Mouse (Mus musculus) layer of hippocampus, postnatal 25 days (tissue): ENCODE data around the gene Ect2l. TPM values are rescaled to one million over a fixed set of nuclear protein-coding genes. Genes with fewer than 3 reads are reported as not detected.

Source experiments
- DNase-seq, 2 experiments: peaks; one replicate each; pipeline ENCODE4 v3.0.0; 2022; ENCODE audit warnings: mixed read lengths in 2 of 2, low spot score in 1 of 2; ENCODE audit errors: extremely low spot score in 1 of 2
- total RNA-seq, 2 experiments: library from RNA; stranded (reverse); gene quantifications; 2 replicates each; pipeline ENCODE4 v1.2.3; 2021

Gene Ect2l
- total RNA-seq, 2 experiments from 2014 or later: 0.25 to 0.28 TPM

DNA sequence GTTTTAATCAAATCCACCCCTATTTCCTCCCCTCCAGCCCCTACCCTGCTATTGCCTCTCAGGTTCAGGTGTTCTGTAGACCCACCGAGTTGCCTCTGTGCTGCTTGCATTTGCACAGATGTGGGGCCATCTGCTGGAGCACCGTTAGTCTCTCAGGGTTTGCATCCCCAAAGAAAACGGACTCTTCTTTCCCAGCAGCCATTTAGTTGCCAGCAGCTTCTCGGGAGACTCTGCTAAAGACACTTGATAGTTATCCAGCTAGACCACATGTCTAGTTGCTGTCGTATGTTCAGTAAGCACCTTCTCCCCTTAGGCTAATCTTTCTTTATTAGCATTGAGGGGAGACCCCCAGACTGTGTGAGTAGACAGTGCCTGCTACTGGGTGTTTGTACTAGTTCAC, 108.5 kb downstream of the Ect2l start:
- no peak for DNase-seq

DNA sequence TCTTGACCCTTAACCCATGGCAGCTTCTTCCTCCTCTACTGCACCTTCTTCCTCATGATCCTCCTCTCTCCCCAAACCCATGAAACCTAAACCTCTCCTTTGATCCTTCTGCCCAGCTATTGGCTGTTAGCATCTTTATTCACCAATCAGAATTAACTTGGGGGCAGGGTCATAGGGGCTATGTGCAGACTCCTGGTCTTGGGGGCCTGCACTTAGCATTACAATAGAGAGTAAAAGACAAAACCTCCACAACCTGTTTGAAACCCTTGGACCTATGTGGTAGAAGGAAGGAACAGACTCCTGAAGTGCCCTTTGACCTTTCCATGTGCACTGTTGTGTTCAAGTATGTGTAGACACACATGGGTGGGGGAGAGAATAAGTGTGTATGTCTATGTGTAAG, 120.0 kb downstream of the Ect2l start:
- DNase-seq: no peak

DNA sequence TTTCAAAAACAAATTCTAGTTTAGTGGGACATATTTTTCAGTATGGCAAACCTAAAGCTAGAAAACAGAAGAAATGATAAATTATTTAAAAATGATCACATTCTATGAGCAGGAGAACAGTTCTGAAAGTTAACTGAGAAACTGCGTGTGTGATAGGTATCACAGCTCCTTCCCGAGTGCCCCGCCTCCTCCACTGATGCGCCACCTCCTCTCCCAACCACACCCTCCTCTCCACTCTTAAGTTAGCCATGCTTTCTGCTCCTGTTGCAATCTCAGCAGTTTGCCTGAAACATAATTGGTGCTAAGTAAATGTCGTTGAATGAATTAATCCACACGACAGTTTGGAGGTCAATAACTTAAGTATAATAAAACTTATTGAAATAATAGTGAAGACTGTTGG, 127.9 kb downstream of the Ect2l start:
- no peak for DNase-seq

DNA sequence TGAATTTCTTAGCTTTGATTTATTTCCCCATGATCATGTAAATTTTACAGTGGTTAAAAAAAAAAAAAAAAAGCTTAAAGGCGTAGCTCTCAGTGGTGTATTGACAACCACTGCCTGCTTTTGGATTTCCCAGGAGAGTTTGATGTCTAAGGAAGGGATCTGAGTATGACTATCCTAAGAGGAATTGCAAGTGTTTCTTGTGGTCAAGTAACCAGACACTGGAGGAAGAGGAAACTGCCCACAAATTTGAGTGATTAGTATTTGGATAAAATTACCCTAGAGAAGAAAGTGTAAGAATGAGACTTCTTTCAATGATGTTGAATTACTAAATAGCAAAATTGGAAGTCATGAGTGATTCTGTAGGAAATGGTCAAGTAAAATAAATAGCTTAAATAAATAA, 129.2 kb downstream of the Ect2l start:
- DNase-seq: no peak

Other genes with a start within 250 kb of the Ect2l start
- gene Abracl, start 187.6 kb downstream of the Ect2l start, total RNA-seq: 10 to 100 TPM; 30.8 to 31.0 TPM
- gene Reps1, start 155.0 kb downstream of the Ect2l start, total RNA-seq: 10 to 100 TPM; 70.2 to 72.0 TPM
- 10 to 100 TPM; 30.3 to 34.5 TPM for gene Ccdc28a, start 24.1 kb upstream of the Ect2l start, total RNA-seq
- 10 to 100 TPM; 48.9 to 49.6 TPM for gene Nhsl1, start 108.1 kb upstream of the Ect2l start, total RNA-seq